In the genomic region with DNA sequence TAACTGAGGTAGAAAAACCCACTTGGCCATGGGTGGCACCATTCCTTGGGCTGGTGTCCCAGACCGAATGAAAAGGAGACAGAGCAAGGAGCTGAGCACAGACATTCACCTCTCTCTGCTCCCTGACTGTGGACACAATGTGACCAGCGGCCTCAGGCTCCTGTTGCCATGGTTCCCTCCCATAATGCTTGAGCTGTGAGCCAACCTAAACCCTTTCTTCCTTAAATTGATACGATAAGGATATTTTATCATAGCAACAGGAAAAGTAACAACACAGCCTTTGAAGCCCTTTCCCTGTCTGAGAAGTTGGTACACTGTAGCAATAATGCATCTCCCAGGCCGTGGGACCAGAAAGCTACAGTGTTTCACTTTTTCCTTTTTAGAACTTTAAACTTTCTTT, we compare ENCODE assay signal across 28 mouse cellular contexts. TPM values are rescaled to one million over a fixed set of nuclear protein-coding genes. Genes with fewer than 3 reads are reported as not detected.
A peak's percentile ranks its signal among the peaks of the same experiment; 100 is the strongest.
DNase-seq lines count a peak whose midpoint lies in the region; ATAC-seq lines count a peak whose summit lies in the region.
"Had no signal": no experiment of that assay in that cellular context is flagged by ENCODE, and none has a peak within 500 bp of the region (broad histone marks: within the 10 kb centered on the region; RNA-seq: fewer than 3 reads in every experiment).

No protein-coding gene starts in this region.

- H3K4me2 ChIP-seq in kidney, embryonic 15.5 days = no peak overlapping the region
- H3K4me2 ChIP-seq: forebrain, embryonic 13.5 days; heart, embryonic 12.5 days; heart, embryonic 15.5 days; hindbrain, embryonic 13.5 days; intestine, embryonic 15.5 days had no signal

- no peaks in the 10 kb centered on the region for H3K36me3 ChIP-seq in kidney, embryonic 15.5 days
- H3K36me3 ChIP-seq: forebrain, embryonic 10.5 days; heart, embryonic 12.5 days; heart, embryonic 15.5 days; hindbrain, embryonic 10.5 days; hindbrain, embryonic 13.5 days; intestine, embryonic 15.5 days had no signal

- no peaks in the 10 kb centered on the region for H3K9me3 ChIP-seq in kidney, embryonic 15.5 days (replicated peaks)
- H3K9me3 ChIP-seq: forebrain, embryonic 10.5 days; forebrain, embryonic 13.5 days; heart, embryonic 12.5 days; heart, embryonic 15.5 days; hindbrain, embryonic 10.5 days; hindbrain, embryonic 13.5 days; intestine, embryonic 15.5 days had no signal

- no peaks in the 10 kb centered on the region for H3K4me1 ChIP-seq in kidney, embryonic 15.5 days
- H3K4me1 ChIP-seq: hindbrain, embryonic 13.5 days; intestine, embryonic 15.5 days had no signal

- H3K4me3 ChIP-seq in kidney, embryonic 15.5 days (replicated peaks) = no peak overlapping the region
- H3K4me3 ChIP-seq: forebrain, embryonic 10.5 days; forebrain, embryonic 13.5 days; heart, embryonic 12.5 days; heart, embryonic 15.5 days; hindbrain, embryonic 10.5 days; hindbrain, embryonic 13.5 days; intestine, embryonic 15.5 days had no signal

- WGBS in kidney, embryonic 15.5 days = 65% methylated on average over 4 of the region's 4 CpGs

- no peak overlapping the region for H3K9ac ChIP-seq in kidney, embryonic 15.5 days
- H3K9ac ChIP-seq: forebrain, embryonic 13.5 days; heart, embryonic 12.5 days; heart, embryonic 15.5 days; hindbrain, embryonic 13.5 days; intestine, embryonic 15.5 days had no signal

- ATAC-seq in kidney, embryonic 15.5 days (replicated peaks; ENCODE audit: low FRiP score) = no peak
- ATAC-seq: activated CD4-positive, CD25-positive, alpha-beta regulatory T cell, adult 4 months; forebrain, embryonic 13.5 days; forebrain, embryonic 16.5 days; hindbrain, embryonic 16.5 days; intestine, embryonic 15.5 days had no signal

- DNase-seq in embryo, embryonic 10 days (ENCODE audit: low spot score) = peak; percentile 51
- DNase-seq in embryo, embryonic 9.5 days (ENCODE audit: extremely low spot score) = no peak
- DNase-seq in testis, postnatal 14 days (ENCODE audit: low spot score) = peak; percentile 76
- no peak for DNase-seq in testis, postnatal 10 days (ENCODE audit: low spot score)
- peak; percentile 45 for DNase-seq in embryo, embryonic 11 days
- no peak for DNase-seq in kidney, adult 9 months
- no peak for DNase-seq in spleen, postnatal 14 days (ENCODE audit: low spot score in 2 of 2)
- DNase-seq: adrenal gland, postnatal 10 days; adrenal gland, postnatal 36 days; cerebellum, adult 18-20 months; cerebellum, adult 9-10 months; cerebellum, postnatal 14 days; gastrocnemius, postnatal 10 days; gastrocnemius, postnatal 36 days; heart, adult 11 months; heart, postnatal 10 days; heart, postnatal 36 days had no signal

- H3K27me3 ChIP-seq in kidney, embryonic 15.5 days = no peaks in the 10 kb centered on the region
- H3K27me3 ChIP-seq: forebrain, embryonic 13.5 days; hindbrain, embryonic 13.5 days; intestine, embryonic 15.5 days had no signal

- H3K27ac ChIP-seq in kidney, embryonic 15.5 days = no peak overlapping the region
- H3K27ac ChIP-seq: forebrain, embryonic 10.5 days; forebrain, embryonic 13.5 days; heart, embryonic 15.5 days; hindbrain, embryonic 10.5 days; hindbrain, embryonic 13.5 days; intestine, embryonic 15.5 days had no signal

RNA-seq across cellular contexts. Expression of gene Slc6a6, which starts 14.6 kb away (rescaled TPM):
- polyA plus RNA-seq in kidney, embryonic 15.5 days (2015; fragmentation: Nextera tagmentation; extraction: Ambion mirVana) = 84.0 and 87.2 TPM in 2 replicates

Comparison
In these comparisons a context has a peak if more than half of its experiments do, and no peak if none do; other contexts are left out.
1. DNase-seq: peak in embryo, embryonic 10 days (single experiment), testis, postnatal 14 days (single experiment) and embryo, embryonic 11 days (single experiment); none in embryo, embryonic 9.5 days (single experiment), testis, postnatal 10 days (single experiment), kidney, adult 9 months (single experiment) and spleen, postnatal 14 days (0 of 2).